Mouse (Mus musculus): Measurements from ENCODE around the gene Slc5a3.

The Slc5a3 gene

GRCm38 (mm10) chr16:92057852-92058643 is at the start of gene Slc5a3, which contains the start of the genes Mrps6 and Gm49711:
TSS of gene Slc5a3 (plus strand) at chr16:92058322.
TSS of gene Mrps6 (plus strand) at chr16:92058270.
TSS of gene Gm49711 (plus strand) at chr16:92058316.
- peak; percentile 90 for DNase-seq

- no peak for DNase-seq
These were observed 48.5 kb upstream of the Slc5a3 start for GRCm38 (mm10) chr16:92009586-92009985.

GRCm38 (mm10) chr16:92016792-92017191 is 41.3 kb upstream of the Slc5a3 start:
- no peak for DNase-seq

- DNase-seq, result peak; percentile 9
These were observed 38.7 kb upstream of the Slc5a3 start for GRCm38 (mm10) chr16:92019141-92020118.

GRCm38 (mm10) chr16:92021656-92022400 is 36.3 kb upstream of the Slc5a3 start:
- no peak for DNase-seq

GRCm38 (mm10) chr16:92022494-92023283 is 35.4 kb upstream of the Slc5a3 start:
- DNase-seq, result no peak

GRCm38 (mm10) chr16:92033286-92033685 is 24.8 kb upstream of the Slc5a3 start:
- DNase-seq, result no peak

- no peak for DNase-seq
These were observed 23.4 kb upstream of the Slc5a3 start for GRCm38 (mm10) chr16:92034676-92035075.

- DNase-seq, result no peak
These were observed 21.4 kb upstream of the Slc5a3 start for GRCm38 (mm10) chr16:92036701-92037100.

GRCm38 (mm10) chr16:92037891-92038607 is 20.1 kb upstream of the Slc5a3 start:
- no peak for DNase-seq

GRCm38 (mm10) chr16:92039421-92039820 is 18.7 kb upstream of the Slc5a3 start:
- no peak for DNase-seq

- no peak for DNase-seq
These were observed 18.2 kb upstream of the Slc5a3 start for GRCm38 (mm10) chr16:92039966-92040365.

- DNase-seq, result no peak
These were observed 6.3 kb upstream of the Slc5a3 start for GRCm38 (mm10) chr16:92051777-92052310.

- no peak for DNase-seq
These were observed 5.6 kb upstream of the Slc5a3 start for GRCm38 (mm10) chr16:92052569-92052968.

- DNase-seq, result no peak
These were observed 1.4 kb upstream of the Slc5a3 start for GRCm38 (mm10) chr16:92056711-92057110.

- no peak for DNase-seq
These were observed 668 bp upstream of the Slc5a3 start for GRCm38 (mm10) chr16:92057456-92057851.

GRCm38 (mm10) chr16:92058644-92059620 is 810 bp downstream of the Slc5a3 start:
- no peak for DNase-seq

GRCm38 (mm10) chr16:92060213-92060612 is 2.1 kb downstream of the Slc5a3 start:
- DNase-seq, result no peak

GRCm38 (mm10) chr16:92061586-92061985 is 3.5 kb downstream of the Slc5a3 start:
- DNase-seq, result no peak

- DNase-seq, result no peak
These were observed 4.7 kb downstream of the Slc5a3 start for GRCm38 (mm10) chr16:92062832-92063231.
